Mouse (Mus musculus) liver, adult 2 months (tissue): ENCODE measurements around the gene Olfr351. TPM values are rescaled to one million over a fixed set of nuclear protein-coding genes. Genes with fewer than 3 reads are reported as not detected.

Experiments
- DNase-seq: peaks from one replicate; pipeline ENCODE4 v3.0.0-alpha.2; 2011; ENCODE audit warnings: low read depth, low spot score; ENCODE audit errors: extremely low read depth
- H3K27ac ChIP-seq: fragments of 200-500 bp; replicated peaks from 2 replicates; pipeline ENCODE4 v1.5.1; 2012; ENCODE audit warnings: low read depth, mild to moderate bottlenecking, control low read depth, inconsistent platforms, low read length; ENCODE audit not compliant: insufficient read depth
- H3K27me3 ChIP-seq: fragments of 200-500 bp; 2 replicates; pipeline ENCODE4 v1.6.1; 2012; ENCODE audit warnings: mild to moderate bottlenecking, moderate library complexity, low read length, inconsistent platforms; ENCODE audit not compliant: control insufficient read depth, insufficient read depth
- H3K36me3 ChIP-seq: fragments of 200-500 bp; 2 replicates; pipeline ENCODE4 v1.6.1; 2012; ENCODE audit warnings: low read length, inconsistent platforms; ENCODE audit not compliant: control insufficient read depth, insufficient read depth
- H3K4me1 ChIP-seq: fragments of 200-500 bp; 2 replicates; pipeline ENCODE4 v1.6.1; 2011; ENCODE audit warnings: low read length; ENCODE audit not compliant: control insufficient read depth, insufficient read depth
- H3K4me3 ChIP-seq: fragments of 200-500 bp; 2 replicates; pipeline ENCODE4 v1.5.1; 2011; ENCODE audit warnings: low read depth, mild to moderate bottlenecking, control low read depth, low read length, moderate library complexity; ENCODE audit not compliant: insufficient read depth
- H3K79me2 ChIP-seq: fragments of 200-500 bp; 2 replicates; pipeline ENCODE4 v1.6.1; 2012; ENCODE audit warnings: inconsistent platforms, mild to moderate bottlenecking, low read length, moderate library complexity; ENCODE audit not compliant: control insufficient read depth, insufficient read depth
- H3K9ac ChIP-seq: fragments of 200-500 bp; 2 replicates; pipeline ENCODE4 v1.6.1; 2012; ENCODE audit warnings: low read depth, mild to moderate bottlenecking, control low read depth, inconsistent platforms, low read length
- CTCF ChIP-seq: fragments of 200-500 bp; IDR thresholded peaks from 2 replicates; pipeline ENCODE4 v1.5.1; 2011; ENCODE audit warnings: low read depth, low read length, control low read depth
- POLR2A ChIP-seq: fragments of 200-500 bp; IDR thresholded peaks from 2 replicates; pipeline ENCODE4 v1.6.1; 2011; ENCODE audit warnings: low read length, control low read depth; ENCODE audit not compliant: insufficient read depth; ENCODE audit errors: extremely low read depth
- WGBS: fragments of 180-500 bp; shearing (Covaris S2); methylation state at CpG from one replicate; pipeline ENCODE4 v1.1.7; 2018; 5-methylcytosine and 5-hydroxymethylcytosine counted together
- polyA plus RNA-seq: library from polyadenylated mRNA; depleted of rRNA; stranded (reverse); fragments of >200 nt; gene quantifications from 2 replicates; pipeline ENCODE4 v1.2.3, GENCODE M21; 2012; rRNA removed
- total RNA-seq: library from RNA; depleted of rRNA; stranded (reverse); fragments of >200 nt; gene quantifications from 2 replicates; pipeline ENCODE4 v1.2.3, GENCODE M21; 2014; rRNA removed

The Olfr351 gene
- total RNA-seq = not detected in 2 replicates
- not detected in 2 replicates for polyA plus RNA-seq

- Histone ChIP-seq H3K9ac (no peak within 1 kb of the TSS), H3K4me3 (no peak within 1 kb of the TSS), H3K36me3 (no peaks in the 10 kb centered on the region), H3K4me1 (no peaks in the 10 kb centered on the region), H3K27ac (no peak within 1 kb of the TSS), H3K27me3 (no peaks in the 10 kb centered on the region), H3K79me2 (no peaks in the 10 kb centered on the region)
- TF ChIP-seq CTCF = no peak
- TF ChIP-seq POLR2A = no peak
- DNase-seq = no peak
- 76% methylated on average over 1 of the region's 1 CpGs for WGBS
Measured at GRCm38 (mm10) chr2:36862560-36862959, at the start of gene Olfr351. Gene Olfr351, minus strand, starts transcription at chr2:36862660.

GRCm38 (mm10) chr2:36905380-36905779 is 42.9 kb upstream of the Olfr351 start, which contains the start of gene Olfr354:
Gene Olfr354, plus strand, starts transcription at chr2:36905680.
- no peak for DNase-seq
- Histone ChIP-seq H3K36me3 (no peaks in the 10 kb centered on the region), H3K9ac (no peak within 1 kb of the TSS), H3K27me3 (no peaks in the 10 kb centered on the region), H3K4me3 (no peak within 1 kb of the TSS), H3K4me1 (no peaks in the 10 kb centered on the region), H3K27ac (no peak within 1 kb of the TSS), H3K79me2 (no peaks in the 10 kb centered on the region)
- TF ChIP-seq POLR2A = no peak
- TF ChIP-seq CTCF = no peak

- DNase-seq = no peak
- no peaks in the 10 kb centered on the region for H3K27me3 ChIP-seq
- H3K9ac ChIP-seq = no peak overlapping the region
- H3K4me3 ChIP-seq = no peak overlapping the region
- no peaks in the 10 kb centered on the region for H3K79me2 ChIP-seq
- TF ChIP-seq CTCF (no peak), POLR2A (no peak)
- H3K27ac ChIP-seq = no peak overlapping the region
- H3K36me3 ChIP-seq = no peaks in the 10 kb centered on the region
- H3K4me1 ChIP-seq = no peaks in the 10 kb centered on the region
Measured at GRCm38 (mm10) chr2:36897114-36897513, 34.7 kb upstream of the Olfr351 start.

- DNase-seq = no peak
- Histone ChIP-seq H3K79me2 (no peaks in the 10 kb centered on the region), H3K4me3 (no peak within 1 kb of the TSS), H3K36me3 (no peaks in the 10 kb centered on the region), H3K27ac (no peak within 1 kb of the TSS), H3K27me3 (no peaks in the 10 kb centered on the region), H3K4me1 (no peaks in the 10 kb centered on the region), H3K9ac (no peak within 1 kb of the TSS)
- TF ChIP-seq POLR2A (no peak), CTCF (no peak)
Measured at GRCm38 (mm10) chr2:36892836-36893235, 30.4 kb upstream of the Olfr351 start, which contains the start of gene Olfr353. Gene Olfr353, minus strand, starts transcription at chr2:36892936.

- TF ChIP-seq POLR2A (no peak), CTCF (no peak)
- no peaks in the 10 kb centered on the region for H3K4me1 ChIP-seq
- H3K27me3 ChIP-seq = no peaks in the 10 kb centered on the region
- no peak for DNase-seq
- WGBS = 64% methylated on average over 1 of the region's 1 CpGs
- H3K9ac ChIP-seq = no peak within 1 kb of the TSS
- no peaks in the 10 kb centered on the region for H3K79me2 ChIP-seq
- no peaks in the 10 kb centered on the region for H3K36me3 ChIP-seq
- H3K27ac ChIP-seq = no peak within 1 kb of the TSS
- no peak within 1 kb of the TSS for H3K4me3 ChIP-seq
Measured at GRCm38 (mm10) chr2:36868160-36868559, 5.7 kb upstream of the Olfr351 start, which contains the start of gene Olfr352. Gene Olfr352, plus strand, starts transcription at chr2:36868460.

GRCm38 (mm10) chr2:36846010-36846409 is 16.4 kb downstream of the Olfr351 start, which contains the start of gene Olfr350:
Gene Olfr350, plus strand, starts transcription at chr2:36846310.
- H3K4me3 ChIP-seq = no peak within 1 kb of the TSS
- H3K27ac ChIP-seq = no peak within 1 kb of the TSS
- no peak for DNase-seq
- H3K79me2 ChIP-seq = no peaks in the 10 kb centered on the region
- no peaks in the 10 kb centered on the region for H3K27me3 ChIP-seq
- TF ChIP-seq POLR2A (no peak), CTCF (no peak)
- no peaks in the 10 kb centered on the region for H3K36me3 ChIP-seq
- H3K4me1 ChIP-seq = no peaks in the 10 kb centered on the region
- 76% methylated on average over 1 of the region's 1 CpGs for WGBS
- H3K9ac ChIP-seq = no peak within 1 kb of the TSS
